Mouse (Mus musculus) lung, embryonic 15.5 days (tissue): ENCODE results near the gene Ccr1. TPM values are rescaled to one million over a fixed set of nuclear protein-coding genes. Genes with fewer than 3 reads are reported as not detected.

Source experiments
- ATAC-seq: fragments of 200-750 bp; cut with Nextera tagmentation; 2 replicates; pipeline ENCODE4 v1.8.0; 2017; ENCODE audit warnings: moderate number of reproducible peaks, borderline replicate concordance; ENCODE audit not compliant: low FRiP score, low TSS enrichment; ENCODE audit errors: extremely low read depth
- H3K27ac ChIP-seq: fragments of 300-500 bp; sonication (generic); 2 replicates; pipeline ENCODE4 v1.5.1; 2015; ENCODE audit warnings: moderate library complexity, mild to moderate bottlenecking, inconsistent platforms
- H3K27me3 ChIP-seq: fragments of 300-500 bp; sonication (generic); 2 replicates; pipeline ENCODE4 v1.6.1; 2015; ENCODE audit warnings: inconsistent platforms
- H3K36me3 ChIP-seq: fragments of 300-500 bp; sonication (generic); 2 replicates; pipeline ENCODE4 v1.6.1; 2015; ENCODE audit warnings: inconsistent platforms
- H3K4me1 ChIP-seq: fragments of 300-500 bp; sonication (generic); 2 replicates; pipeline ENCODE4 v1.6.1; 2015; ENCODE audit warnings: inconsistent platforms
- H3K4me2 ChIP-seq: fragments of 300-500 bp; sonication (generic); 2 replicates; pipeline ENCODE4 v1.6.1; 2015; ENCODE audit warnings: inconsistent platforms, mild to moderate bottlenecking, moderate library complexity
- H3K4me3 ChIP-seq: fragments of 300-500 bp; sonication (generic); 2 replicates; pipeline ENCODE4 v1.5.1; 2015; ENCODE audit warnings: mild to moderate bottlenecking, inconsistent platforms
- H3K9ac ChIP-seq: fragments of 300-500 bp; sonication (generic); 2 replicates; pipeline ENCODE4 v1.6.1; 2015; ENCODE audit warnings: inconsistent platforms
- H3K9me3 ChIP-seq: fragments of 300-500 bp; sonication (generic); 2 replicates; pipeline ENCODE4 v1.6.1; 2016; ENCODE audit warnings: inconsistent platforms
- WGBS: fragments of 180-500 bp; shearing (Covaris S2); methylation state at CpG from one replicate; pipeline ENCODE4 v1.1.7; 2015; 5-methylcytosine and 5-hydroxymethylcytosine counted together
- polyA plus RNA-seq: library from polyadenylated mRNA; unstranded; fragments of >200 nt; fragmentation: Nextera tagmentation; extraction: Ambion mirVana; gene quantifications from 2 replicates; pipeline ENCODE4 v1.2.1, GENCODE M21; 2015

The Ccr1 gene
- polyA plus RNA-seq, 1 experiment from 2014 or later: 3.6 TPM

GRCm38 (mm10) chr9:123923146-123923991 lies 45.1 kb downstream of the Ccr1 start:
- Histone ChIP-seq H3K9me3 (no peaks in the 10 kb centered on the region), H3K36me3 (no peaks in the 10 kb centered on the region), H3K9ac (peak overlapping the region; percentile 19; the same call in 1 of the 2 replicates), H3K4me1 (peaks cover 17% of the 10 kb centered on the region), H3K27ac (peak overlapping the region; percentile 96; the same call in 1 of the 2 replicates), H3K4me3 (peak overlapping the region; percentile 61), H3K27me3 (no peaks in the 10 kb centered on the region), H3K4me2 (peak overlapping the region; percentile 90)
- ATAC-seq: 0 out of 2 replicates have a peak, but pooled peaks have one; percentile 2
- WGBS: under 1% methylated on average over 38 of the region's 53 CpGs

Other genes with a start within 250 kb of the Ccr1 start
- gene Cxcr6, start 162.2 kb downstream of the Ccr1 start, polyA plus RNA-seq: 0.33 and 0.42 TPM in 2 replicates
- 13.7 and 15.6 TPM in 2 replicates for gene Fyco1, start 116.8 kb downstream of the Ccr1 start, polyA plus RNA-seq
- gene Xcr1, start 106.7 kb downstream of the Ccr1 start, polyA plus RNA-seq: 0.04 TPM in 1 of 2 replicates, not detected in the other
- gene Ccr1l1, start 9.7 kb upstream of the Ccr1 start, polyA plus RNA-seq: not detected in 2 replicates
- gene Ccr3, start 53.3 kb upstream of the Ccr1 start, polyA plus RNA-seq: 0.05 and 0.10 TPM in 2 replicates
- 7.0 and 7.5 TPM in 2 replicates for gene Ccr2, start 133.3 kb upstream of the Ccr1 start, polyA plus RNA-seq
- 1.4 and 1.5 TPM in 2 replicates for gene Ccr5, start 152.9 kb upstream of the Ccr1 start, polyA plus RNA-seq